Mouse (Mus musculus) stomach, embryonic 16.5 days (tissue): ENCODE results near the gene Cfap299. TPM values are rescaled to one million over a fixed set of nuclear protein-coding genes. Genes with fewer than 3 reads are reported as not detected.

Experiments used
- ATAC-seq: fragments of 200-750 bp; cut with Nextera tagmentation; 2 replicates; pipeline ENCODE4 v1.8.0; 2017; ENCODE audit warnings: moderate number of reproducible peaks, moderate TSS enrichment; ENCODE audit not compliant: insufficient read depth, low FRiP score
- H3K27ac ChIP-seq: fragments of 300-500 bp; sonication (generic); 2 replicates; pipeline ENCODE4 v1.5.1; 2014; ENCODE audit warnings: low read length
- H3K27me3 ChIP-seq: fragments of 300-500 bp; sonication (generic); 2 replicates; pipeline ENCODE4 v1.6.1; 2014; ENCODE audit warnings: low read length, control low read depth, mixed read lengths; ENCODE audit not compliant: control insufficient read depth, insufficient read depth
- H3K36me3 ChIP-seq: fragments of 300-500 bp; sonication (generic); 2 replicates; pipeline ENCODE4 v1.6.1; 2014; ENCODE audit warnings: low read length; ENCODE audit not compliant: control insufficient read depth, insufficient read depth
- H3K4me1 ChIP-seq: fragments of 300-500 bp; sonication (generic); 2 replicates; pipeline ENCODE4 v1.6.1; 2014; ENCODE audit warnings: low read length, control low read depth, mixed read lengths; ENCODE audit not compliant: control insufficient read depth, insufficient read depth
- H3K4me2 ChIP-seq: fragments of 300-500 bp; sonication (generic); 2 replicates; pipeline ENCODE4 v1.6.1; 2014; ENCODE audit warnings: low read depth, low read length, mixed read lengths
- H3K4me3 ChIP-seq: fragments of 300-500 bp; sonication (generic); replicated peaks from 2 replicates; pipeline ENCODE4 v1.5.1; 2014; ENCODE audit warnings: mild to moderate bottlenecking, low read length
- H3K9ac ChIP-seq: fragments of 300-500 bp; sonication (generic); 2 replicates; pipeline ENCODE4 v1.6.1; 2014; ENCODE audit warnings: low read length
- H3K9me3 ChIP-seq: fragments of 300-500 bp; sonication (generic); replicated peaks from 2 replicates; pipeline ENCODE4 v1.6.1; 2016; ENCODE audit warnings: low read length, control low read depth; ENCODE audit not compliant: control insufficient read depth
- WGBS: fragments of 180-500 bp; shearing (Covaris S2); extraction: QIAGEN DNeasy Blood & Tissue Kit; methylation state at CpG from one replicate; pipeline ENCODE4 v1.1.7; 2014; 5-methylcytosine and 5-hydroxymethylcytosine counted together
- polyA plus RNA-seq: library from polyadenylated mRNA; unstranded; fragments of >200 nt; fragmentation: Nextera tagmentation; extraction: Ambion mirVana; gene quantifications from 2 replicates; pipeline ENCODE4 v1.2.1, GENCODE M21; 2015

Cfap299 gene
- polyA plus RNA-seq, 1 experiment from 2014 or later, result 0.32 TPM

- no peaks in the 10 kb centered on the region for H3K36me3 ChIP-seq
- H3K4me3 ChIP-seq, result no peak overlapping the region
- H3K4me1 ChIP-seq, result no peaks in the 10 kb centered on the region
- no peak overlapping the region for H3K9ac ChIP-seq
- no peaks in the 10 kb centered on the region for H3K27me3 ChIP-seq
- no peak overlapping the region for H3K4me2 ChIP-seq
- no peaks in the 10 kb centered on the region for H3K9me3 ChIP-seq
- WGBS, result 69% methylated on average over 5 of the region's 5 CpGs
- ATAC-seq, result no peak
- H3K27ac ChIP-seq, result no peak overlapping the region
These were observed 36.2 kb downstream of the Cfap299 start for GRCm38 (mm10) chr5:98365340-98365739.

- H3K9me3 ChIP-seq, result no peaks in the 10 kb centered on the region
- H3K9ac ChIP-seq, result no peak overlapping the region
- no peak overlapping the region for H3K4me3 ChIP-seq
- no peak for ATAC-seq
- no peaks in the 10 kb centered on the region for H3K27me3 ChIP-seq
- H3K36me3 ChIP-seq, result no peaks in the 10 kb centered on the region
- H3K4me1 ChIP-seq, result no peaks in the 10 kb centered on the region
- H3K27ac ChIP-seq, result no peak overlapping the region
- WGBS, result 40% methylated on average over 4 of the region's 4 CpGs
- no peak overlapping the region for H3K4me2 ChIP-seq
These were observed 39.7 kb downstream of the Cfap299 start for GRCm38 (mm10) chr5:98368822-98369221.

- ATAC-seq, result no peak
- H3K36me3 ChIP-seq, result no peaks in the 10 kb centered on the region
- no peaks in the 10 kb centered on the region for H3K27me3 ChIP-seq
- no peak overlapping the region for H3K9ac ChIP-seq
- no peaks in the 10 kb centered on the region for H3K9me3 ChIP-seq
- 56% methylated on average over 7 of the region's 7 CpGs for WGBS
- no peaks in the 10 kb centered on the region for H3K4me1 ChIP-seq
- H3K4me3 ChIP-seq, result no peak overlapping the region
- H3K27ac ChIP-seq, result no peak overlapping the region
- H3K4me2 ChIP-seq, result no peak overlapping the region
These were observed 40.3 kb downstream of the Cfap299 start for GRCm38 (mm10) chr5:98369426-98369825.

GRCm38 (mm10) chr5:98376058-98376798, 47.1 kb downstream of the Cfap299 start:
- H3K27ac ChIP-seq, result no peak overlapping the region
- H3K36me3 ChIP-seq, result no peaks in the 10 kb centered on the region
- H3K4me1 ChIP-seq, result no peaks in the 10 kb centered on the region
- H3K27me3 ChIP-seq, result no peaks in the 10 kb centered on the region
- H3K9ac ChIP-seq, result no peak overlapping the region
- H3K4me3 ChIP-seq, result no peak overlapping the region
- no peaks in the 10 kb centered on the region for H3K9me3 ChIP-seq
- ATAC-seq, result no peak
- H3K4me2 ChIP-seq, result no peak overlapping the region
- WGBS, result 67% methylated on average over 8 of the region's 8 CpGs

- ATAC-seq, result no peak
These were observed 47.6 kb downstream of the Cfap299 start for GRCm38 (mm10) chr5:98376799-98377090.

GRCm38 (mm10) chr5:98380360-98380759, 51.3 kb downstream of the Cfap299 start:
- ATAC-seq, result no peak
- Histone ChIP-seq H3K27ac (no peak overlapping the region), H3K27me3 (no peaks in the 10 kb centered on the region), H3K9me3 (no peaks in the 10 kb centered on the region), H3K4me3 (no peak overlapping the region), H3K4me1 (no peaks in the 10 kb centered on the region), H3K36me3 (no peaks in the 10 kb centered on the region), H3K4me2 (no peak overlapping the region), H3K9ac (no peak overlapping the region)
- WGBS, result 86% methylated on average over 4 of the region's 4 CpGs

More at GRCm38 (mm10) chr5:98376799-98377090, 47.6 kb downstream of the Cfap299 start:
- H3K36me3 ChIP-seq, result no peaks in the 10 kb centered on the region
- H3K27me3 ChIP-seq, result no peaks in the 10 kb centered on the region
- no peak overlapping the region for H3K4me2 ChIP-seq
- H3K4me1 ChIP-seq, result no peaks in the 10 kb centered on the region
- H3K27ac ChIP-seq, result no peak overlapping the region
- no peaks in the 10 kb centered on the region for H3K9me3 ChIP-seq
- 46% methylated on average over 4 of the region's 4 CpGs for whole genome bisulfite sequencing
- H3K4me3 ChIP-seq, result no peak overlapping the region
- no peak overlapping the region for H3K9ac ChIP-seq

- Histone ChIP-seq H3K27me3 (no peaks in the 10 kb centered on the region), H3K9ac (no peak overlapping the region), H3K4me2 (no peak overlapping the region), H3K9me3 (no peaks in the 10 kb centered on the region), H3K4me1 (no peaks in the 10 kb centered on the region), H3K4me3 (no peak overlapping the region), H3K27ac (no peak overlapping the region), H3K36me3 (no peaks in the 10 kb centered on the region)
- no peak for ATAC-seq
- 60% methylated on average over 3 of the region's 3 CpGs for WGBS
These were observed 58.0 kb downstream of the Cfap299 start for GRCm38 (mm10) chr5:98387054-98387453.

GRCm38 (mm10) chr5:98402165-98402564, 73.1 kb downstream of the Cfap299 start:
- WGBS, result 70% methylated on average over 1 of the region's 1 CpGs
- no peak overlapping the region for H3K9ac ChIP-seq
- no peak overlapping the region for H3K4me3 ChIP-seq
- no peaks in the 10 kb centered on the region for H3K4me1 ChIP-seq
- H3K9me3 ChIP-seq, result no peaks in the 10 kb centered on the region
- no peak for ATAC-seq
- no peaks in the 10 kb centered on the region for H3K36me3 ChIP-seq
- 0 out of 2 replicates have a peak overlapping the region, but pooled peaks have one; percentile 21 for H3K27ac ChIP-seq
- no peak overlapping the region for H3K4me2 ChIP-seq
- no peaks in the 10 kb centered on the region for H3K27me3 ChIP-seq

GRCm38 (mm10) chr5:98410060-98410459, 81.0 kb downstream of the Cfap299 start:
- Histone ChIP-seq H3K9me3 (no peaks in the 10 kb centered on the region), H3K9ac (no peak overlapping the region), H3K27me3 (no peaks in the 10 kb centered on the region), H3K4me3 (no peak overlapping the region), H3K4me2 (no peak overlapping the region), H3K36me3 (no peaks in the 10 kb centered on the region), H3K4me1 (no peaks in the 10 kb centered on the region), H3K27ac (no peak overlapping the region)
- no peak for ATAC-seq
- 78% methylated on average over 2 of the region's 2 CpGs for WGBS
